Mouse (Mus musculus): ENCODE results near the gene Iqcj.

DNA sequence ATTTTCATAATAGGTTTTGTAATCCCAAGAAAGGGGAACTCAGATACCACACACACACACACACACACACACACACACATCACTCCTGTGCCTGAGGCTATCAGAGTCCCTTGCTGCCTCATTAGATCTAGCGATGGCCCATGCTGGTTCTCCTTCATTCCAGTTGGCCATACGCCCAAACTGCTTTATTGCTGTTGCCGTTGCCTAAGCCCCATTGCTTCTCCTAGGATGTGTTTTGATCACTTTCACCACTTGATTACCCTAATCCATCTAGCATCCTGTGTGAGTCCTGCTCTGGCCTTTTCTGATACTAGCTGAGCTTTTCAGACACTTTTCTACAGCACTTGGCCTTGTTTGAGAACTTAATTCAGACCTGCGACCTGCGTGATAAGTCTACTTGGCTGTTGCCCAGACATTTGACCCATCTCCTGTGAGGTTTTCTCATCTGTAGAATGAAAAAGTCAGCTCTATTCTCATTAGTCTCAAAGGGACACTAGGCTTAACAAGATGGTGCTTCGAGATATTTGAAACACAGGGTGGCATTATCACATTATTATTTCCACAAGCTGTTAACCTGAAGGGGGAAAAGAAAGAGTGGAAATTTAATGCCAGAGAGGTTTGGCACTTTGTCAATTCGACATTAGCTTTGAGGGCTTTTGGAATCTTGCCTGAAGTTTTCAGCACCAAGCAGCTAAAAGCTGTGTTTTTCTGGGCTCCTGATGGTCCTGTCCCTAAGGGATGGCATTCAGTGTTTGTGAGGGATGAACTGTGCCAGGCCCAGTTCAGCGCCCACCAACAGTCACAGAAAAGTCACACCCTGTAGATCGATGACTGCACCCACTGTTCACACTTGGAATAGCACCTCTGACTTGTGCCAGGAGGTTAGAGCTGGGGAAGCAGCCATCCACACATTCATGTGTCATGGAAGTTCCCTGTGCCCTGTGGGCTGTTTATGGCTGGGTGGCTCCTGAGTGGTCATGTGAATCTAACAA lies 179.7 kb downstream of the Iqcj start:
- no peak for TF ChIP-seq CTCF (IDR thresholded peaks at IDR 0.05; ENCODE audit: insufficient read depth, low read length)
- no peak for TF ChIP-seq POLR2A (IDR thresholded peaks at IDR 0.05; ENCODE audit: borderline replicate concordance, extremely low read depth, low read depth, low read length)

All from lung, adult 2 months (tissue).